Mouse (Mus musculus): Measurements from ENCODE around the gene Gjb2. TPM values are rescaled to one million over a fixed set of nuclear protein-coding genes. Genes with fewer than 3 reads are reported as not detected.
"Not testable (repeated sequence)": the region's sequence is repeated elsewhere in the genome, so short reads cannot be mapped to it uniquely, and the experiment has no call there.

The Gjb2 gene
- polyA plus RNA-seq, 1 experiment from 2014 or later: 11.4 TPM

DNA sequence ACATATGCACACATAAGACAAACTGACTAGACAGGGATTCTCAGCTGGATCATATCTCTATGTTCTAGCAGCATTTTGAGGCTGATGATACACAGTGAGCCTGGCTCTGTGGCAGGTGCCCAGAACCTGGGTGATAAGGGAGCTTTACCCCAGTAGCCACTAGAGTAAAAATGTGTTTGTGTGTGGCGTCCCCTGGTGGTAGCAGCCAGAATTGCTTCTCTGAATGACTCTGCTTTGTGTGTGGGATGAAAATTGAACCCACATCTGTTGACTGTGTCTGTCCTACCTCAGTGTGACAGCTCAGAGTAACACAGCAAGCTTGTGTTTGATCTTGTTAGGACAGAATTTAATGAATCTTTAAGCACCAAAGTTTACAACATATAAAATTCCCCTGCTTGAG, 44.5 kb downstream of the Gjb2 start:
- not testable (repeated sequence) for H3K4me2 ChIP-seq; H3K9me3 ChIP-seq (replicated peaks); H3K36me3 ChIP-seq; ATAC-seq (ENCODE audit: low FRiP score); H3K4me3 ChIP-seq (replicated peaks); H3K27ac ChIP-seq (replicated peaks); H3K9ac ChIP-seq (replicated peaks)
- WGBS: 0% methylated on average over 1 of the region's 1 CpGs
- Histone ChIP-seq H3K27me3 (replicated peaks) (peaks cover 43% of the 10 kb centered on the region), H3K4me1 (peaks cover 14% of the 10 kb centered on the region)

DNA sequence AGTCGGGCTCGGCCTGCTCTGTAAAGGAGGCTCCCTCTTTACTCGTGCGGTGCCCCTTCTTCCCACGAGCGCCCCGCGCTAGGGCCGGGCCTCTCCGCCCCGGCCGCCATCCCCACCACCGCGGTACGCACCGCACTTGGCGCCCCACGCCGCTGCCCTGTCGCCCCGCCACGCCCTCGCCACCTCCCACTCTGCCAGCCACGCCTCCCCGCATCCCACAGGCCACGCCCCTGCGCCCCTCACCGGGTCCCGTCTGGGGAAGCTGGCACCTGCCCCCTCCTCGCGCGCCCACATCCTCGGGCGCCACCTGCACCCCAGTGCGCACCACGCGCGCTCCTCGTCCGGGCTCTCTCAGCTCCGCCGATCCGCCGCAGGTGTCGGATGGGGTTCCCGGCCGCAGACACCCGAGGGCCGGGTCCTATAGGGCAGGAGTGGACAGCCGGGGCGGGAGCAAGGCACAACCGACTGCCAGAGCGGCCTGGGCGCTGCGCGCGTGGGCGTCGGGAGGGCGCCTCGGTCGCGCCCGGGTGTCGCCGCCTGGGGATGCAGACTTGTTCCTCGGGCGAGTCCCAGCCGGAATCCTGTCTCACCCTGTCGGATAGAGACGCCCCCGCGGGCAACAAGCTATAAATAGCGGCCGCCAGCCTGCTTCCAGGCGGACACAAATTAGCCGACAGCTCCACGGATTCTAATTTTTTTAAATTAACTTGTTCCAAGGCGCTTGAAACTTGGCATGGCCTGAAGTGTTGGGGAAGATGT, 46.8 kb downstream of the Gjb2 start, which contains the start of gene Gja3:
TSS of gene Gja3 (minus strand) at position 538 of the 759 bp plus-strand sequence.
- Histone ChIP-seq H3K4me2 (peak within 1 kb of the TSS; percentile 97), H3K4me1 (peaks cover 14% of the 10 kb centered on the region), H3K27me3 (replicated peaks) (peaks cover 46% of the 10 kb centered on the region), H3K9ac (replicated peaks) (no peak within 1 kb of the TSS; the same call in 1 of the 2 replicates), H3K9me3 (replicated peaks) (no peaks in the 10 kb centered on the region), H3K27ac (replicated peaks) (no peak within 1 kb of the TSS), H3K36me3 (no peaks in the 10 kb centered on the region), H3K4me3 (replicated peaks) (peak within 1 kb of the TSS; percentile 50)
- peak; percentile 47; the same call in 1 of the 2 replicates for ATAC-seq (ENCODE audit: low FRiP score)
- WGBS: under 1% methylated on average over 75 of the region's 79 CpGs

DNA sequence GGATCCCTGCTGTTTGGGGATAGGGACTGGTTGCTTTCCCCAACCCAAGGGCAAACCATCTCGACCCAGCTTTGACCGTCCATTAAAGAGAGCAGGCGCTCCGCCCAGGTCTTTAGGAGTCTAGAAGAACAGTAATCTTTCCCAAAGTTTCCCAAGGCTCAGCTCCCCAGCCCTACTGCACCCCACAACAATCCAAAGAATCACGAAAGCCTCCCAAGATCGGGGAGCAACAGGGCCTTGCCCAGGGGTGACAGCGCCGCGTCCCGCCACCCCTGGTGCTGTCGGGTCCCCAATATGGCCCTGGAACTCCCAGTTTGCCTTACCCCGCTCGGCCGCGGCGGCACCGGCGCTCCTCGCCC, 47.3 kb downstream of the Gjb2 start:
- peaks cover 46% of the 10 kb centered on the region for H3K27me3 ChIP-seq (replicated peaks)
- H3K4me2 ChIP-seq: peak overlapping the region; percentile 97
- 5% methylated on average over 19 of the region's 19 CpGs for WGBS
- no peak overlapping the region for H3K27ac ChIP-seq (replicated peaks)
- H3K4me1 ChIP-seq: peaks cover 14% of the 10 kb centered on the region
- no peaks in the 10 kb centered on the region for H3K9me3 ChIP-seq (replicated peaks)
- no peaks in the 10 kb centered on the region for H3K36me3 ChIP-seq
- ATAC-seq (ENCODE audit: low FRiP score): no peak
- peak overlapping the region; percentile 50 for H3K4me3 ChIP-seq (replicated peaks)
- no peak overlapping the region for H3K9ac ChIP-seq (replicated peaks)

DNA sequence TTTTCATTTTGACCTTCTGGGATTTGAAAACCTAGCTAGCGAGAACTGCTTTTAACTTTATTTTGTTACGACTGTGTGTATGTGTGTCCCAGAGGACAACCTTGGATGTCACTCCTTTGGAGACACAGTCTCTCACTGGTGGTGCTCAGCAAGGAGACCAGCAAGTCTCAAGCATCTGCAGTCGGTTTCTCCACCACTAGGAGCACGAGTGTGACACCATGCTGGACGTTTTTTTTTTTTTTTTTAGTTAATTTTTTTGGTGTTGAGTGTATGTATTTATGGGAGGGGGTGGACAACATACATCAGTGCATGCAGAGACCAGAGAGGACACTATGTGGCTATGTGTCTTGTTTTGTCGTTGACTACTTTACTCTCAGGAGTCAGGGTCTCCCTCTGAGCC, 51.8 kb downstream of the Gjb2 start:
- Histone ChIP-seq H3K9ac (replicated peaks) (no peak overlapping the region), H3K27me3 (replicated peaks) (peaks cover 25% of the 10 kb centered on the region), H3K27ac (replicated peaks) (no peak overlapping the region), H3K4me3 (replicated peaks) (no peak overlapping the region), H3K9me3 (replicated peaks) (no peaks in the 10 kb centered on the region), H3K36me3 (no peaks in the 10 kb centered on the region), H3K4me2 (no peak overlapping the region), H3K4me1 (peaks cover 7% of the 10 kb centered on the region)
- WGBS: 72% methylated on average over 6 of the region's 6 CpGs
- ATAC-seq (ENCODE audit: low FRiP score): no peak

Other genes with a start within 250 kb of the Gjb2 start
- gene Zmym2, start 218.0 kb downstream of the Gjb2 start, polyA plus RNA-seq (2015; fragmentation: Nextera tagmentation; extraction: Ambion mirVana): 47.3 and 47.8 TPM in 2 replicates
- gene Gja3, start 46.6 kb downstream of the Gjb2 start, polyA plus RNA-seq (2015; fragmentation: Nextera tagmentation; extraction: Ambion mirVana): 1.3 and 2.2 TPM in 2 replicates
- gene Gm4491, start 11.2 kb upstream of the Gjb2 start, polyA plus RNA-seq (2015; fragmentation: Nextera tagmentation; extraction: Ambion mirVana): not detected in 2 replicates
- 10.9 and 13.8 TPM in 2 replicates for gene Gjb6, start 28.9 kb upstream of the Gjb2 start, polyA plus RNA-seq (2015; fragmentation: Nextera tagmentation; extraction: Ambion mirVana)